Mouse (Mus musculus) yolk sac, embryonic 10.5 days (tissue): ENCODE data around the gene Hist2h3b.
A peak's percentile ranks its signal among the peaks of the same experiment; 100 is the strongest.
"Not testable (repeated sequence)": the region's sequence is repeated elsewhere in the genome, so short reads cannot be mapped to it uniquely, and the experiment has no call there.

Experiments used
- DNase-seq: peaks from one replicate; pipeline ENCODE4 v3.0.0-alpha.2; 2017; ENCODE audit warnings: low spot score

Hist2h3b gene

GRCm38 (mm10) chr3:96262979-96263550 is 5.4 kb upstream of the Hist2h3b start, which contains the start of gene Hist2h4:
Gene Hist2h4 (minus strand): TSS chr3:96263311.
- DNase-seq, result peak; percentile 97

- DNase-seq, result peak; percentile 75
Observed at GRCm38 (mm10) chr3:96263558-96264403, 4.7 kb upstream of the Hist2h3b start.

GRCm38 (mm10) chr3:96264404-96264949 is 4.0 kb upstream of the Hist2h3b start:
- DNase-seq, result no peak

GRCm38 (mm10) chr3:96266132-96266710 is 2.2 kb upstream of the Hist2h3b start:
- no peak for DNase-seq

GRCm38 (mm10) chr3:96267541-96267940 is 913 bp upstream of the Hist2h3b start:
- no peak for DNase-seq

GRCm38 (mm10) chr3:96268776-96269378 is 423 bp downstream of the Hist2h3b start:
- DNase-seq, result not testable (repeated sequence)

GRCm38 (mm10) chr3:96269511-96270474 is 1.3 kb downstream of the Hist2h3b start, which contains the start of gene Hist2h2bb:
Gene Hist2h2bb (plus strand): TSS chr3:96269752.
- DNase-seq, result peak; percentile 97

GRCm38 (mm10) chr3:96273591-96274465 is 5.4 kb downstream of the Hist2h3b start:
- no peak for DNase-seq

GRCm38 (mm10) chr3:96277428-96277799 is 9.0 kb downstream of the Hist2h3b start:
- peak; percentile 60 for DNase-seq

GRCm38 (mm10) chr3:96277800-96278624 is 9.6 kb downstream of the Hist2h3b start:
- DNase-seq, result peak; percentile 91

- DNase-seq, result no peak
Observed at GRCm38 (mm10) chr3:96280660-96281059, 12.2 kb downstream of the Hist2h3b start.

GRCm38 (mm10) chr3:96284457-96284856 is 16.0 kb downstream of the Hist2h3b start:
- DNase-seq, result no peak

GRCm38 (mm10) chr3:96287334-96287733 is 18.9 kb downstream of the Hist2h3b start:
- DNase-seq, result not testable (repeated sequence)

- no peak for DNase-seq
Observed at GRCm38 (mm10) chr3:96289201-96289600, 20.7 kb downstream of the Hist2h3b start.

GRCm38 (mm10) chr3:96290727-96291126 is 22.3 kb downstream of the Hist2h3b start:
- DNase-seq, result not testable (repeated sequence)

GRCm38 (mm10) chr3:96292641-96293040 is 24.2 kb downstream of the Hist2h3b start:
- DNase-seq, result no peak

GRCm38 (mm10) chr3:96293368-96293767 is 24.9 kb downstream of the Hist2h3b start:
- no peak for DNase-seq

- no peak for DNase-seq
Observed at GRCm38 (mm10) chr3:96293787-96294186, 25.3 kb downstream of the Hist2h3b start, which contains the start of gene Fcgr1. Gene Fcgr1 (minus strand): TSS chr3:96293969.

- no peak for DNase-seq
Observed at GRCm38 (mm10) chr3:96298360-96298759, 29.9 kb downstream of the Hist2h3b start.
